Mouse (Mus musculus) forebrain, embryonic 13.5 days (tissue): ENCODE results near the gene Ank3. TPM values are rescaled to one million over a fixed set of nuclear protein-coding genes. Genes with fewer than 3 reads are reported as not detected.
A peak's percentile ranks its signal among the peaks of the same experiment; 100 is the strongest.

Experiments used
- ATAC-seq: fragments of 200-750 bp; cut with Nextera tagmentation; 2 replicates; pipeline ENCODE4 v1.8.0; 2017
- H3K27ac ChIP-seq: fragments of 300-500 bp; sonication (generic); 2 replicates; pipeline ENCODE4 v1.5.1; 2015; ENCODE audit warnings: inconsistent platforms, mild to moderate bottlenecking, moderate library complexity
- H3K27me3 ChIP-seq: fragments of 300-500 bp; sonication (generic); 2 replicates; pipeline ENCODE4 v1.6.1; 2015; ENCODE audit warnings: mild to moderate bottlenecking, inconsistent platforms
- H3K36me3 ChIP-seq: fragments of 300-500 bp; sonication (generic); 2 replicates; pipeline ENCODE4 v1.6.1; 2015; ENCODE audit warnings: mild to moderate bottlenecking, inconsistent platforms; ENCODE audit not compliant: poor library complexity, severe bottlenecking
- H3K4me1 ChIP-seq: fragments of 300-500 bp; sonication (generic); 2 replicates; pipeline ENCODE4 v1.6.1; 2015; ENCODE audit warnings: inconsistent platforms
- H3K4me2 ChIP-seq: fragments of 300-500 bp; sonication (generic); 2 replicates; pipeline ENCODE4 v1.6.1; 2015; ENCODE audit warnings: inconsistent platforms, mild to moderate bottlenecking, moderate library complexity
- H3K4me3 ChIP-seq: fragments of 300-500 bp; sonication (generic); 2 replicates; pipeline ENCODE4 v1.5.1; 2015; ENCODE audit warnings: mild to moderate bottlenecking, inconsistent platforms
- H3K9ac ChIP-seq: fragments of 300-500 bp; sonication (generic); 2 replicates; pipeline ENCODE4 v1.6.1; 2015; ENCODE audit warnings: mild to moderate bottlenecking, inconsistent platforms
- H3K9me3 ChIP-seq: fragments of 300-500 bp; sonication (generic); replicated peaks from 2 replicates; pipeline ENCODE4 v1.6.1; 2016; ENCODE audit warnings: inconsistent platforms
- WGBS: fragments of 180-500 bp; shearing (Covaris S2); methylation state at CpG from one replicate; pipeline ENCODE4 v1.1.7; 2015; 5-methylcytosine and 5-hydroxymethylcytosine counted together
- polyA plus RNA-seq: library from polyadenylated mRNA; unstranded; fragments of >200 nt; fragmentation: Nextera tagmentation; extraction: Ambion mirVana; gene quantifications from 2 replicates; pipeline ENCODE4 v1.2.1, GENCODE M21; 2015

Gene Ank3
- polyA plus RNA-seq, 1 experiment from 2014 or later = 63.5 TPM

DNA sequence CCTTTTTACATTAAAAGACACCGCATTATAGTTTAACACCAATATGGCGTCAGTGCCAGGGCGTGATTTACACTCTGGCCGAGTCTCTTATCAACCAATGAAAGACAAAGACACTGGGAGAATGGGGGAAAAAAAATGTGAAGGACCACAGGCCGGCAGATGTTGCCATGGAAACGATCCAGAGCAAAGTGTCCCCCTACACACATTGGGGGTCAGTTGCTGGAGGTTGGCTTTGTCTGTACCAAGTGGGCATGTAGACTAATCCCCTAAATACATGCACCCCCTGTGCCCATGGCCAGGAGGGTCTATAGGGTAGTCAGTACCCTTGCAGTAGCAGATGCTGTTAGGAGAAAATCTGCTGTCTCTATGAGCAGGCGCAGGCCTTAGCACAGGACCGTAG, 547.3 kb downstream of the Ank3 start:
- Histone ChIP-seq H3K4me2 (no peak overlapping the region), H3K36me3 (no peaks in the 10 kb centered on the region), H3K4me1 (peaks cover 27% of the 10 kb centered on the region), H3K27ac (no peak overlapping the region), H3K4me3 (no peak overlapping the region), H3K9ac (no peak overlapping the region), H3K9me3 (no peaks in the 10 kb centered on the region), H3K27me3 (no peaks in the 10 kb centered on the region)
- peak; percentile 54 for ATAC-seq
- WGBS = 45% methylated on average over 8 of the region's 8 CpGs

- H3K9ac ChIP-seq = no peak overlapping the region
- H3K9me3 ChIP-seq = no peaks in the 10 kb centered on the region
- H3K36me3 ChIP-seq = no peaks in the 10 kb centered on the region
- H3K4me1 ChIP-seq = peaks cover 27% of the 10 kb centered on the region
- WGBS = 86% methylated on average over 8 of the region's 8 CpGs
- no peak for ATAC-seq
- H3K4me2 ChIP-seq = no peak overlapping the region
- H3K27ac ChIP-seq = peak overlapping the region; percentile 35; the same call in 1 of the 2 replicates
- no peak overlapping the region for H3K4me3 ChIP-seq
- no peaks in the 10 kb centered on the region for H3K27me3 ChIP-seq
Observed at GRCm38 (mm10) chr10:69946271-69946670, 547.7 kb downstream of the Ank3 start.

GRCm38 (mm10) chr10:69947093-69947492, 548.5 kb downstream of the Ank3 start:
- Histone ChIP-seq H3K9me3 (no peaks in the 10 kb centered on the region), H3K36me3 (no peaks in the 10 kb centered on the region), H3K4me2 (no peak overlapping the region), H3K27me3 (no peaks in the 10 kb centered on the region), H3K9ac (no peak overlapping the region), H3K27ac (peak overlapping the region; percentile 35; the same call in 1 of the 2 replicates), H3K4me3 (no peak overlapping the region), H3K4me1 (peaks cover 27% of the 10 kb centered on the region)
- WGBS = 76% methylated on average over 6 of the region's 6 CpGs
- ATAC-seq = no peak

GRCm38 (mm10) chr10:69950236-69950918, 551.8 kb downstream of the Ank3 start:
- no peak overlapping the region for H3K9ac ChIP-seq
- ATAC-seq = no peak
- 94% methylated on average over 11 of the region's 11 CpGs for WGBS
- no peak overlapping the region for H3K27ac ChIP-seq
- no peaks in the 10 kb centered on the region for H3K9me3 ChIP-seq
- H3K4me2 ChIP-seq = no peak overlapping the region
- no peak overlapping the region for H3K4me3 ChIP-seq
- H3K4me1 ChIP-seq = peaks cover 12% of the 10 kb centered on the region
- H3K27me3 ChIP-seq = no peaks in the 10 kb centered on the region
- no peaks in the 10 kb centered on the region for H3K36me3 ChIP-seq

- no peak for ATAC-seq
- Histone ChIP-seq H3K4me1 (peaks cover 7% of the 10 kb centered on the region), H3K27me3 (no peaks in the 10 kb centered on the region), H3K9ac (no peak overlapping the region), H3K9me3 (no peaks in the 10 kb centered on the region), H3K36me3 (peaks cover 1% of the 10 kb centered on the region), H3K4me2 (no peak overlapping the region), H3K27ac (no peak overlapping the region), H3K4me3 (no peak overlapping the region)
- WGBS = 82% methylated on average over 9 of the region's 9 CpGs
Observed at GRCm38 (mm10) chr10:69950919-69951236, 552.3 kb downstream of the Ank3 start.

DNA sequence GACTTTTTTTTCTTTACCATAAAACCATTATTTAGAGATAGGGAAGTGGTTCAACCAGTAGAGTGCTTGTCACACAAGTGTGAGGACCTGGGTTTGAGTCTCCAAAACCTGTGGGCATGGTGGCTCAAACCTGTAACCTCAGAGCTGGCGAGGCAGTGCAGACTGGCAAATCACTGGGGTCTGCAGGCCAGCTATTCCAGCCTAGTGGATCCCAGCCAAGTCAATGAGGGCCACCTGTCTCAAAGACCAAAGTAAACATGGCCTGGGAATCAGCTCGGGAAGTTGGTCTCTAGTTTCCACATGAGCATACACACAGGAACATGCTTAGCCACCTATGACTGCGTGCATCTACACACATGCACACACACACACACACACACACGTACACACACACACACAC, 552.9 kb downstream of the Ank3 start:
- Histone ChIP-seq H3K27me3 (no peaks in the 10 kb centered on the region), H3K4me1 (0 out of 2 replicates have a peak, but pooled peaks cover 3% of the 10 kb centered on the region), H3K27ac (no peak overlapping the region), H3K9me3 (no peaks in the 10 kb centered on the region), H3K36me3 (peaks cover 7% of the 10 kb centered on the region), H3K4me2 (no peak overlapping the region), H3K4me3 (no peak overlapping the region), H3K9ac (no peak overlapping the region)
- WGBS = 94% methylated on average over 3 of the region's 4 CpGs
- ATAC-seq = no peak

GRCm38 (mm10) chr10:69952316-69952715, 553.7 kb downstream of the Ank3 start:
- WGBS = 90% methylated on average over 1 of the region's 1 CpGs

DNA sequence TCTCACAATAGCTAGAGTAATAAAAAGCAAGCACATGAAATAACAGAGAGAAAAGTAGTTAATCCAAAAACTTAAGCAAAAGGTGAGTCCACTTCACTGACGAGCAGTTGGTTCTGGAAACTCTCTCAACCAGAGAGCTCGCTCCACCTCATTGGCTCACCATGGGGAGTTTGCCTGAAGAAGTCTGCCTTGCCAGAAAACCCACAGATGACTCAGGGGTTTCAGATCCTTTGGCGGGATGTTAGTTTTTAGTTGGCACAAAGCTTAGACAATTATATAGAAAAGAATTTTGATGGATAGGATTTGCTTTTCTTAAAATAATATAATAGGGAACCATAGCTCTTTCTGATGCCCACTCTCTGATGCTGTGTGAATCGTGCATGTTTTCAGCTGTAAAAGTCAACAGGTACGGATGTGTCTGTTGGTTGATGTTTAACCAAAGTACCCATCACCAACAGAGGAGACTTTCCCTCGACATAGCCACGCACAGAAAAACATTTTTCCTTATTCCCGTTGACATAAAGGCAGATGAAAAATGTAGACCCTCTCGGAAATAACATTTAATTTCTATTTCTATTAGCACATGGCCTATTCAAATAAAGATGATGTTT, 556.2 kb downstream of the Ank3 start:
- Histone ChIP-seq H3K36me3 (peaks cover 11% of the 10 kb centered on the region), H3K27ac (no peak overlapping the region), H3K27me3 (no peaks in the 10 kb centered on the region), H3K9me3 (no peaks in the 10 kb centered on the region), H3K9ac (no peak overlapping the region), H3K4me1 (no peaks in the 10 kb centered on the region), H3K4me2 (no peak overlapping the region), H3K4me3 (no peak overlapping the region)
- WGBS = 88% methylated on average over 9 of the region's 9 CpGs
- ATAC-seq = no peak

More at GRCm38 (mm10) chr10:69952316-69952715, 553.7 kb downstream of the Ank3 start:
- ATAC-seq = no peak
- Histone ChIP-seq H3K9ac (no peak overlapping the region), H3K36me3 (peaks cover 8% of the 10 kb centered on the region), H3K4me3 (no peak overlapping the region), H3K4me1 (no peaks in the 10 kb centered on the region), H3K9me3 (no peaks in the 10 kb centered on the region), H3K27me3 (no peaks in the 10 kb centered on the region), H3K27ac (no peak overlapping the region), H3K4me2 (no peak overlapping the region)

- WGBS = 89% methylated on average over 7 of the region's 7 CpGs
- ATAC-seq = no peak
- no peak overlapping the region for H3K4me3 ChIP-seq
Observed at GRCm38 (mm10) chr10:69962226-69962625, 563.7 kb downstream of the Ank3 start.

GRCm38 (mm10) chr10:69962976-69963375, 564.4 kb downstream of the Ank3 start:
- H3K36me3 ChIP-seq = 0 out of 2 replicates have a peak, but pooled peaks cover 3% of the 10 kb centered on the region
- ATAC-seq = no peak
- 78% methylated on average over 7 of the region's 7 CpGs for WGBS
- no peak overlapping the region for H3K4me3 ChIP-seq
- H3K4me1 ChIP-seq = no peaks in the 10 kb centered on the region
- no peaks in the 10 kb centered on the region for H3K27me3 ChIP-seq
- no peaks in the 10 kb centered on the region for H3K9me3 ChIP-seq
- H3K9ac ChIP-seq = no peak overlapping the region
- H3K27ac ChIP-seq = no peak overlapping the region
- no peak overlapping the region for H3K4me2 ChIP-seq

More at GRCm38 (mm10) chr10:69962226-69962625, 563.7 kb downstream of the Ank3 start:
- Histone ChIP-seq H3K27me3 (no peaks in the 10 kb centered on the region), H3K9me3 (no peaks in the 10 kb centered on the region), H3K4me1 (no peaks in the 10 kb centered on the region), H3K4me2 (no peak overlapping the region), H3K36me3 (0 out of 2 replicates have a peak, but pooled peaks cover 3% of the 10 kb centered on the region), H3K27ac (no peak overlapping the region), H3K9ac (no peak overlapping the region)

DNA sequence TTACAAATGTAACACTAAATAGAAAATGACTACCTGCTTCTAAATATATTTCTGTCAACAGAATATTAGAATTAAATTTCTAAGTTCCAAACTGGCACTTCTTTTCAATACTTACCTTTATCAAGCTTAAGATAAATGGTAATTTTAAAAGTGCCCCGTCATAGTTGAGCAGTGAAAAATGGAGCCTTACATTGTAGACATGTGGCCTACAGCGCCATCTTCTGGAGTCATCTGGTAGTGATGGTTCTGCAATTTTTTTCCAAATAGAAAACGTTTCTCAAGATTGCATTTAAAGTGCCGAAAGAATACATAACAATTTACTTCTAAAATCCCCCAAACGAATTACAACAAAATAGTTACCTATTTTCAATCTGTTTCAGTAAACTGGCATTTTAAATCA, 566.0 kb downstream of the Ank3 start:
- Histone ChIP-seq H3K4me1 (no peaks in the 10 kb centered on the region), H3K9me3 (no peaks in the 10 kb centered on the region), H3K36me3 (0 out of 2 replicates have a peak, but pooled peaks cover 3% of the 10 kb centered on the region), H3K27me3 (no peaks in the 10 kb centered on the region), H3K27ac (no peak overlapping the region), H3K4me2 (no peak overlapping the region), H3K9ac (no peak overlapping the region), H3K4me3 (no peak overlapping the region)
- ATAC-seq = 0 out of 2 replicates have a peak, but pooled peaks have one; percentile 36
- 10% methylated on average over 5 of the region's 5 CpGs for WGBS

DNA sequence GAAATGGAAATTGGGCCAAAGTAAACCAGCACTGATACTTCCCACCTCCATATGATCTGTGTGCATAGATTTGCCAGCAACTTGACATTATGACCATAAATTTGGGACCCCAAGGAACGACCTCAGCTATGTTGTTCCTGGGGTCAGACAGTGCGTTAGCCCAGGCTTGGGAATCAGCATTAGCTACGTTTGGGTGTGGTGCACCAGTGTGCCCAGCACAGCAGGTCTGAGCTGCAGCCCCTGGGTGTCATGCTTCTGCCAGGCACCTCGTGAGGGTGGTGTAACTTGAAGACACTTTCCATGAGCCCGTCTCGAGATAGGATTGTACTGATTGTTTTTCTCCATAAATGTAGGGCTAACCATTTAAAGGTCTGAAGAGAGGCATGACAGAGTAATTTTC, 566.5 kb downstream of the Ank3 start:
- Histone ChIP-seq H3K27me3 (no peaks in the 10 kb centered on the region), H3K4me3 (no peak overlapping the region), H3K4me2 (no peak overlapping the region), H3K4me1 (no peaks in the 10 kb centered on the region), H3K27ac (no peak overlapping the region), H3K9ac (no peak overlapping the region), H3K9me3 (no peaks in the 10 kb centered on the region), H3K36me3 (0 out of 2 replicates have a peak, but pooled peaks cover 5% of the 10 kb centered on the region)
- 0 out of 2 replicates have a peak, but pooled peaks have one; percentile 36 for ATAC-seq
- WGBS = 88% methylated on average over 6 of the region's 6 CpGs
